Mouse (Mus musculus) stomach, embryonic 16.5 days (tissue): ENCODE measurements around the gene Jsrp1. TPM values are rescaled to one million over a fixed set of nuclear protein-coding genes. Genes with fewer than 3 reads are reported as not detected.

Experiments used
- ATAC-seq: fragments of 200-750 bp; cut with Nextera tagmentation; 2 replicates; pipeline ENCODE4 v1.8.0; 2017; ENCODE audit warnings: moderate number of reproducible peaks, moderate TSS enrichment; ENCODE audit not compliant: insufficient read depth, low FRiP score
- H3K27ac ChIP-seq: fragments of 300-500 bp; sonication (generic); 2 replicates; pipeline ENCODE4 v1.5.1; 2014; ENCODE audit warnings: low read length
- H3K27me3 ChIP-seq: fragments of 300-500 bp; sonication (generic); 2 replicates; pipeline ENCODE4 v1.6.1; 2014; ENCODE audit warnings: low read length, control low read depth, mixed read lengths; ENCODE audit not compliant: control insufficient read depth, insufficient read depth
- H3K36me3 ChIP-seq: fragments of 300-500 bp; sonication (generic); 2 replicates; pipeline ENCODE4 v1.6.1; 2014; ENCODE audit warnings: low read length; ENCODE audit not compliant: control insufficient read depth, insufficient read depth
- H3K4me1 ChIP-seq: fragments of 300-500 bp; sonication (generic); 2 replicates; pipeline ENCODE4 v1.6.1; 2014; ENCODE audit warnings: low read length, control low read depth, mixed read lengths; ENCODE audit not compliant: control insufficient read depth, insufficient read depth
- H3K4me2 ChIP-seq: fragments of 300-500 bp; sonication (generic); 2 replicates; pipeline ENCODE4 v1.6.1; 2014; ENCODE audit warnings: low read depth, low read length, mixed read lengths
- H3K4me3 ChIP-seq: fragments of 300-500 bp; sonication (generic); replicated peaks from 2 replicates; pipeline ENCODE4 v1.5.1; 2014; ENCODE audit warnings: mild to moderate bottlenecking, low read length
- H3K9ac ChIP-seq: fragments of 300-500 bp; sonication (generic); 2 replicates; pipeline ENCODE4 v1.6.1; 2014; ENCODE audit warnings: low read length
- H3K9me3 ChIP-seq: fragments of 300-500 bp; sonication (generic); replicated peaks from 2 replicates; pipeline ENCODE4 v1.6.1; 2016; ENCODE audit warnings: low read length, control low read depth; ENCODE audit not compliant: control insufficient read depth
- WGBS: fragments of 180-500 bp; shearing (Covaris S2); extraction: QIAGEN DNeasy Blood & Tissue Kit; methylation state at CpG from one replicate; pipeline ENCODE4 v1.1.7; 2014; 5-methylcytosine and 5-hydroxymethylcytosine counted together
- polyA plus RNA-seq: library from polyadenylated mRNA; unstranded; fragments of >200 nt; fragmentation: Nextera tagmentation; extraction: Ambion mirVana; gene quantifications from 2 replicates; pipeline ENCODE4 v1.2.1, GENCODE M21; 2015

Gene Jsrp1
- polyA plus RNA-seq, 1 experiment from 2014 or later, result 8.4 TPM

DNA sequence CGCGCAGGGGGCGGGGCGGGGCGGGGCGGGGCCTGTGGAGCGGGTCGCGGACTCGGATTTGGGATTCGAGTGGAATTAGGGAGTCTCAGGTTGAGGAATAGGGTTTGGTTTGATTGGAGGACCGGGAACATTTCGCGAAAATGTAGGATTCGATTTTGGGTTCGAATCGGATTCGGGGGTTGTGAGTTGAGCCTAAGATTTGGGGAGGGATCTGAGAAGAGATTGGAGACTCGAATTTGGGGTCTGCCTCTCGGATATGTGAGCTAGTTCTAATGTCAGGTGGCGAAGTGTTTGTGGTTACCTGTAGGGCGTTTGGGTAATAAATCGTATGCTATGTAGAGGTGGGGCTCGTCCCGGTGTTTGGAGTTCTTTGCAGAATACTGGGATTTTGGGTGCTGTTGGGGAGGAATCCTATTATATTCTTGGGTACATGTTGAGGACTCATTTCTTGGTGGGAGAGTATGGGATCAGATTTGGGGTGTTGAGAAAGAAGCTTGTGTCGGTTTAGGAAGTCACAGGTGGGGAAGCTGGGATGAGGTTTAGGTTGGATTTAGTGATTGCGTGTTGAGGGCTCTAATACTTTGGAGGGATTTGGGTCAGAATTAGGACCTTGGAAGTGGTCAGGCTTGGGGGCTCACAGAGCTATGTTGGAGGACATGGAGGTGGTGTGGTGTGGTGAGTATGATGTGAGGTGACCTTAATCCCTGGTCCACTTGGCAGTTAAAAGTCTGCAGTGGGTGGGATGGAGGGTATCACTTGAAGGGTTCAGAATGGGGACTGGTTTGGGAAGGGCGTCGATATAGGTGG is 14.0 kb upstream of the Jsrp1 start:
- no peaks in the 10 kb centered on the region for H3K9me3 ChIP-seq
- peaks cover 11% of the 10 kb centered on the region; the same call in 1 of the 2 replicates for H3K36me3 ChIP-seq
- H3K4me3 ChIP-seq, result peak overlapping the region; percentile 70
- peak overlapping the region; percentile 85 for H3K4me2 ChIP-seq
- peak overlapping the region; percentile 93 for H3K9ac ChIP-seq
- peak overlapping the region; percentile 93 for H3K27ac ChIP-seq
- WGBS, result 5% methylated on average over 29 of the region's 29 CpGs
- no peak for ATAC-seq
- H3K27me3 ChIP-seq, result no peaks in the 10 kb centered on the region
- peaks cover 26% of the 10 kb centered on the region for H3K4me1 ChIP-seq

DNA sequence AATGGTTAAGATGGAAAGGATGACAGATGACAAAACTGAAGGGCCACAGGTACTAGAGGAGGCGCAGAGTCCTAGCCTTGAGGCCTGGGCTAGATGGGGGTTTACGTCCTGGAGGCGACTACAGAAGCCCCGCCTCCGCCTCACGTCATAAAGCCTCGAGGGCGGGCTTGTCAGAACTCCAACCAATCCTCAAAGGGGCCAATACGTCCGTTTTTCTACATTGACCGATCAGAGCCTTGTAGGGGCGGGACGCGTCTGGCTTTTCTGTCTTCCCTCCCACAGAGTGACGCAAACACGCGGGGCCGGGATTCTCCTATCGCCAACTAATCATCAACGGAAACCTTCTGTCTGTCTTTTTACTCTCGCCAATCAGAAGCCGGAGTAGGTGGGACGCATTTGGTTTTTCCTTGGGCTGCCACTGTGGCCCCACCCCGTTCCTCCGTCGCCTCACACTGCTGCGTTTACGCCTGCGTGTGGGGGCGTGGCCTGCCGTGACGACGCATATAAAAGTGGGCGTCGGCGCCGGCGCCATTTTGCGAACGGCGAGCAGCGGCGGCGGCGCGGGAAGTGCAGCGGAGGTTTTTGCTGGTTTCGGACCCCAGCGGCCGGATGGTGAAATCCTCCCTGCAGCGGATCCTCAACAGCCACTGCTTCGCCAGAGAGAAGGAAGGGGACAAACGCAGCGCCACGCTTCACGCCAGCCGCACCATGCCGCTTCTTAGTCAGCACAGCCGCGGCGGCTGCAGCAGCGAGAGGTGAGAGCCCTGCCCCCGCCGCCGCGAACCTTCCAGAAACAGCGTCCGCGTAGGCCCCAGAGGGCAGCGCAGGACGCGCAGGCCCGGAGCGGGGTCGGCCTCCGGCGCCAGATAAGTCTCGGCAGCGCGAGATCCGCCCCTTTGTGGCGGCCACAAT is 13.1 kb upstream of the Jsrp1 start, which contains the start of gene Oaz1:
TSS of gene Oaz1 (plus strand) at position 506 of the 912 bp plus-strand sequence.
- Histone ChIP-seq H3K9ac (peak within 1 kb of the TSS; percentile 93), H3K9me3 (no peaks in the 10 kb centered on the region), H3K27me3 (no peaks in the 10 kb centered on the region), H3K4me2 (peak within 1 kb of the TSS; percentile 85), H3K4me1 (peaks cover 26% of the 10 kb centered on the region), H3K4me3 (peak within 1 kb of the TSS; percentile 70), H3K27ac (peak within 1 kb of the TSS; percentile 93), H3K36me3 (peaks cover 11% of the 10 kb centered on the region; the same call in 1 of the 2 replicates)
- WGBS, result under 1% methylated on average over 80 of the region's 82 CpGs
- peak; percentile 97 for ATAC-seq

- 63% methylated on average over 2 of the region's 2 CpGs for WGBS
- Histone ChIP-seq H3K9ac (no peak overlapping the region), H3K4me1 (peaks cover 15% of the 10 kb centered on the region), H3K4me3 (no peak overlapping the region), H3K27me3 (no peaks in the 10 kb centered on the region), H3K27ac (no peak overlapping the region), H3K9me3 (no peaks in the 10 kb centered on the region), H3K36me3 (0 out of 2 replicates have a peak, but pooled peaks cover 6% of the 10 kb centered on the region), H3K4me2 (no peak overlapping the region)
- ATAC-seq, result no peak
Measured at GRCm38 (mm10) chr10:80824827-80825226, 11.5 kb upstream of the Jsrp1 start.

DNA sequence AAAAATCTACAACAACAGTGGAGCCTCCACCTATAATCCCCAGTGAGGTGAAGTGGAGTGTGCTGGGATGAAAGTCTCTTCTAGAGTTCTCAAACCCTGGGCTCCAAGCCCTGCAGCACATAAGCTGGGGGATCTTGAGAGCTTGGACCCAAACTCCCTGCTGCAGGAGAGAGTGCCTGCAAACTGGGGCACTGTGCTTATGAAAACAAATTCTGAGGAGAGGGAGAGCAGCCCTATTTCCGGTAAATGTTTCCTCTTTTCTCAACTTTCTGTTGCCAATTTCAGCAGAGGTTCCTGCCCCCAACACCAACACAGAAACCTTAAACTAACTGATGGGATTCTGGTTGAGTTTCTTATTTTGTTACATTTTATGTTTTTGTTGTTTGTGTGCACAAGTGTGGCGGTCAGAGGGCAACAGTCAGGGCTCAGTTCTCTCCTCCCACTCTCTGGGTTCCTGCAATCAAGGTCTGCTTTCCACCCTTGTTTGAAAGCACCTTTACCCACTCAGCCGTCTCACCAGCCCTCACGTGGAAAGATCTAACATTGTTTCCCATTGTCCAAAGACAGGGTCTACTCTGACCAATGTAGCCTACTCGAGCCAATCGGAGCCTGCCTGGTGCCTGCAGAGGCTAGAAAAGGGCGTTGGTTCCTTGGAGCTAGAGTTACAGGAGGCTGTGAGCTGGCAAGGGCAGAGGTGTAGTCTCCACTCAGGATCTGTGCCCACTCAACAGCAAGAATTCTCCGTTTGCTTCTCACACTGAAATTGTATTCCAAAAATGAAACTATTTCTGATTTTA is 10.7 kb upstream of the Jsrp1 start:
- Histone ChIP-seq H3K9me3 (no peaks in the 10 kb centered on the region), H3K27me3 (no peaks in the 10 kb centered on the region), H3K27ac (no peak overlapping the region), H3K4me1 (peaks cover 13% of the 10 kb centered on the region), H3K36me3 (0 out of 2 replicates have a peak, but pooled peaks cover under 1% of the 10 kb centered on the region), H3K4me2 (no peak overlapping the region), H3K4me3 (no peak overlapping the region), H3K9ac (peak overlapping the region; percentile 46; the same call in 1 of the 2 replicates)
- 54% methylated on average over 8 of the region's 8 CpGs for WGBS
- no peak for ATAC-seq

GRCm38 (mm10) chr10:80823316-80823715 is 10.0 kb upstream of the Jsrp1 start:
- no peak overlapping the region for H3K9ac ChIP-seq
- no peak for ATAC-seq

GRCm38 (mm10) chr10:80822528-80822927 is 9.2 kb upstream of the Jsrp1 start:
- Histone ChIP-seq H3K9me3 (no peaks in the 10 kb centered on the region), H3K27ac (no peak overlapping the region), H3K36me3 (no peaks in the 10 kb centered on the region), H3K4me3 (no peak overlapping the region), H3K4me1 (peaks cover 4% of the 10 kb centered on the region; the same call in 1 of the 2 replicates), H3K27me3 (no peaks in the 10 kb centered on the region), H3K9ac (no peak overlapping the region), H3K4me2 (no peak overlapping the region)
- ATAC-seq, result no peak
- WGBS, result 89% methylated on average over 5 of the region's 5 CpGs

More at GRCm38 (mm10) chr10:80823316-80823715, 10.0 kb upstream of the Jsrp1 start:
- Histone ChIP-seq H3K4me2 (no peak overlapping the region), H3K4me3 (no peak overlapping the region), H3K27ac (no peak overlapping the region), H3K36me3 (no peaks in the 10 kb centered on the region), H3K27me3 (no peaks in the 10 kb centered on the region), H3K4me1 (peaks cover 10% of the 10 kb centered on the region), H3K9me3 (no peaks in the 10 kb centered on the region)
- 89% methylated on average over 1 of the region's 1 CpGs for WGBS

DNA sequence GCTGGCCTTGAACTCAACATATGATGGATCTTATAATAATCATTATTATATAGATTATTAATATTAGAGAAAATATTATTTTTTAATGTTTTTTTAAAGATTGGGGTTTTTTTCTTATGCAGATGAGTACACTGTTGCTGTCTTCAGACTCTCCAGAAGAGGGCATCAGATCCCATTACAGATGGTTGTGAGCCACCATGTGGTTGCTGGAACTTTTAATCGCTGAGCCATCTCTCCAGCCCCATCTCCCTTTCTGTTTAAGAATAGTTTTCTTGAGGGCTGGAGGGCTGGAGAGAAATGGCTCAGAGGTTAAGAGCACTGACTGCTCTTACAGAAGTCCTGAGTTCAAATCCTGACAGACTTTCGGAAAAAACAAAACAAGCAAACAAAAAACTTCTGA is 8.7 kb upstream of the Jsrp1 start:
- no peaks in the 10 kb centered on the region for H3K9me3 ChIP-seq
- no peak for ATAC-seq
- H3K27ac ChIP-seq, result no peak overlapping the region
- H3K4me1 ChIP-seq, result peaks cover 4% of the 10 kb centered on the region; the same call in 1 of the 2 replicates
- no peak overlapping the region for H3K4me3 ChIP-seq
- H3K9ac ChIP-seq, result no peak overlapping the region
- H3K27me3 ChIP-seq, result no peaks in the 10 kb centered on the region
- H3K36me3 ChIP-seq, result no peaks in the 10 kb centered on the region
- 48% methylated on average over 2 of the region's 2 CpGs for WGBS
- no peak overlapping the region for H3K4me2 ChIP-seq

DNA sequence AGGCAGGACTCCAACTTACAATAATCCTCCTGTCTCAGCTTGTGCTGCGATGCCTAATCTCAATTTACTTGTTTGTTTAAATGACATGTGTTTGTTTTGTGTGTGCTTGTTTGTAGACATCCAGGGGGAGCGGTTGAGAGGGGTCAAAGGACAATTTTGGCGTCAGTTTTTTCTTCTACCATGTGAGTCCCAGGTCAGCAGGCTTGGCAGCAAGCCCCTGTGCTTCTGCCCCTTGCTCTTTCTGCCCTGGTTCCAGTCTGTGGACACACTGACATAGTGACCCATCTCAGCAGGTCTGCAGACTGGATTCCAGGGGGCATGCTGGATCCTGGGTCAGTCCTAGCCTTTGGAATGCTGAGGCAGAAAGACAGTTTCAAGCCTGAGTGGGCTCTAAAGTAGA is 6.1 kb upstream of the Jsrp1 start:
- WGBS, result 32% methylated on average over 3 of the region's 3 CpGs
- H3K4me1 ChIP-seq, result no peaks in the 10 kb centered on the region
- no peak overlapping the region for H3K4me3 ChIP-seq
- H3K27me3 ChIP-seq, result no peaks in the 10 kb centered on the region
- H3K4me2 ChIP-seq, result no peak overlapping the region
- no peaks in the 10 kb centered on the region for H3K9me3 ChIP-seq
- no peak for ATAC-seq
- no peaks in the 10 kb centered on the region for H3K36me3 ChIP-seq
- peak overlapping the region; percentile 43 for H3K27ac ChIP-seq
- H3K9ac ChIP-seq, result no peak overlapping the region; the same call in 1 of the 2 replicates
